Mouse (Mus musculus): Measurements from ENCODE around the gene Pon1.

- TF ChIP-seq POLR2A (IDR thresholded peaks at IDR 0.05; ENCODE audit: control insufficient read depth in 1 of 2, insufficient read depth in 1 of 2, low read depth in 1 of 2, low read length in 2 of 2, poor library complexity in 1 of 2): no peak
- no peak for TF ChIP-seq CTCF (IDR thresholded peaks at IDR 0.05 in 2 of 3, conservative IDR thresholded peaks at IDR 0.05 in 1 of 3; ENCODE audit: control insufficient read depth in 1 of 3, insufficient read depth in 1 of 3, low read depth in 2 of 3, low read length in 3 of 3, poor library complexity in 1 of 3, severe bottlenecking in 1 of 3)
- TF ChIP-seq GATA1 (IDR thresholded peaks at IDR 0.05; ENCODE audit: low read depth, low read length): no peak
- no peak for TF ChIP-seq SMC3 (IDR thresholded peaks at IDR 0.05; ENCODE audit: low read depth, low read length)
- TF ChIP-seq ZNF384 (IDR thresholded peaks at IDR 0.05; ENCODE audit: low read depth, low read length): no peak
- TF ChIP-seq EP300 (IDR thresholded peaks at IDR 0.05; ENCODE audit: low read depth in 1 of 2, low read length in 2 of 2): no peak
- no peak for TF ChIP-seq ZMIZ1 (IDR thresholded peaks at IDR 0.05; ENCODE audit: low read depth, low read length)
- no peak for TF ChIP-seq MAX (IDR thresholded peaks at IDR 0.05; ENCODE audit: low read length)
- no peak for TF ChIP-seq MAFK (IDR thresholded peaks at IDR 0.05; ENCODE audit: borderline replicate concordance, low read depth, low read length)
- no peak for TF ChIP-seq ZC3H11A (IDR thresholded peaks at IDR 0.05; ENCODE audit: low read depth, low read length)
- no peak for TF ChIP-seq CHD1 (IDR thresholded peaks at IDR 0.05; ENCODE audit: low read depth, low read length)
- TF ChIP-seq RCOR1 (IDR thresholded peaks at IDR 0.05; ENCODE audit: low read depth, low read length): no peak
These were observed 54.7 kb downstream of the Pon1 start for GRCm38 (mm10) chr6:5138875-5139631.
